Mouse (Mus musculus) frontal cortex, postnatal 14 days (tissue): ENCODE measurements around the gene Sema4g.
A peak's percentile ranks its signal among the peaks of the same experiment; 100 is the strongest.
"Not testable (repeated sequence)": the region's sequence is repeated elsewhere in the genome, so short reads cannot be mapped to it uniquely, and the experiment has no call there.

Source experiments
- DNase-seq, 2 experiments: peaks; one replicate each; pipeline ENCODE4 v3.0.0; 2022; ENCODE audit warnings: low spot score in 2 of 2

Gene Sema4g

GRCm38 (mm10) chr19:45024775-45025174 is 35.9 kb downstream of the Sema4g start:
- no peak for DNase-seq

DNA sequence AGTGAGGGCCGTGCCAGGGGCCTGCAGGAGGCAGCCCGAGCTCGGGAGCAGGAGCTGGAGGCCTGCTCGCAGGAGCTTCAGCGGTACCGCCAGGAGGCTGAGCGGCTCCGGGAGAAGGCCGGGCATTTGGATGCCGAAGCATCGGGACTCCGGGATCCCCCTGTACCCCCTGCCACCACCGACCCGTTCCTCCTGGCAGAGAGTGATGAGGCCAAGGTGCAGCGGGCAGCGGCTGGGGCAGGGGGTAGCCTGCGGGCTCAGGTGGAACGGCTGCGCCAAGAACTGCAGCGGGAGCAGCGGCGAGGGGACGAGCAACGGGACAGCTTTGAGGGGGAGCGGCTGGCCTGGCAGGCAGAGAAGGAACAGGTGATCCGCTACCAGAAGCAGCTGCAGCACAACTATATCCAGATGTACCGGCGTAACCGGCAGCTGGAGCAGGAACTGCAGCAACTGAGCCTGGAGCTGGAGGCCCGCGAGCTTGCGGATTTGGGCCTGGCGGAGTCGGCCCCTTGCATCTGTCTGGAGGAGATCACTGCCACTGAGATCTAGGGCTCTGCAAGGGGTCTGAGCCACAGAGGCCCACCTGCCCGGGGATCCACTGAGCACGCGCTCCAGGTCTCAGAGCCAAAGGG is 37.2 kb downstream of the Sema4g start:
- DNase-seq: no peak

GRCm38 (mm10) chr19:45026958-45027670 is 38.2 kb downstream of the Sema4g start:
- DNase-seq: no peak

DNA sequence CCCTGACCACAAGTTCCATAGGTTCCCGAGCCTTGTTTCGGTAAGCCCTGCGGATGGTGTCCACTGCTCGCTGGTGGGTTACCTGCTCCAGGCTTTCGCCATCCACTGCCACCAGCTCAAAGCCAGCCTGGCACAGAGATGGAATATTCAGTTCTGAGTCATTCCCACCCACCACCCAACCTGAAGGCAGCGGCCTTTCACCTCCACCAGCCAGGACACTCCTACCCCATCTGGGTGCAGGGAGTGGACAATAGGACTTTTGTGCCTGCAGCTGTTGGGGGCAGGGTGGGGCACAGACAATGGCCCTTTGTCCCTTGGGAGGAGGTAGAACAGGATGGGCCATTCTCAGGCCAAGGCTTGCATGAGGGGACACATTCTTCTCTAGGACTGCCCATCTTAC is 38.9 kb downstream of the Sema4g start:
- no peak for DNase-seq

DNA sequence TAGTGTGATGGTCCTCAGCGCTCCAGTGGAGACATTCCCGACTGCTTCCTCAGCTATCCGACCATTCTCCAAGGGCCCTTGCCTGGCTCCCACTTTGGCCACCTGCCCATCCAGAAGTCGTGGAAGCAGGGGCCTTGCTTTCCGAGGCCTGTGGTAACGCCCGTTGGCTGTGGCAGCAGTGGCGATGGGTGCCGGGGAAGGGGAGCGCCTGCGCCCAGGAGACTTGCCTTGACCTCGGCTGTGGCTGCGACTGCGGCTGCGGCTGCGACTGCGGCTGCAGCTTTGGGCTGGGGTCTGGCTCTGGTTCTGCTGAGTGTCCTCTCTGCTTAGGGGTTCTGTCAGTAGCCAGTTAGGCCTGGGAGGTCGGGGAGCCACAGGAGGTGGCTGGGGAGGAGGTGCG is 39.8 kb downstream of the Sema4g start:
- DNase-seq: no peak

DNA sequence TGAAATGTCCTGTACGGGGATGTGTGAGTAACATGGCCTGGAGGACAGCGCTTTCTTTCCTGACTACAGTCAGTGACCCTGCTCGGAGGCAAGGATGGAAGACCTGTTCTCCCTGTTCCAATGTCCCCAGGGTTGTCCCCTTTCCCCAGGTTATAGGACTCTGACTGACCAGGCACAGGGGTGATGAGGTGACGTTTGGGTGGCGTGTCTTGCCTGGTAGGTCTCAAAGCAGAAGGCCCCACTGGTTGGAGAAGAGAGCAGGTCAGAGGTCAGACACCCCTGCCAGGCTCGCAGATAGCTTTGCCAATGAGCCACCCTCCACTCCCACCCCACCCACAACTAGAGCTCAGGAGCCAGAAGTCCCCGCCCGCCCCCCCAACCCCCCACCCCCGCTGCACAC is 40.7 kb downstream of the Sema4g start:
- DNase-seq: no peak

DNA sequence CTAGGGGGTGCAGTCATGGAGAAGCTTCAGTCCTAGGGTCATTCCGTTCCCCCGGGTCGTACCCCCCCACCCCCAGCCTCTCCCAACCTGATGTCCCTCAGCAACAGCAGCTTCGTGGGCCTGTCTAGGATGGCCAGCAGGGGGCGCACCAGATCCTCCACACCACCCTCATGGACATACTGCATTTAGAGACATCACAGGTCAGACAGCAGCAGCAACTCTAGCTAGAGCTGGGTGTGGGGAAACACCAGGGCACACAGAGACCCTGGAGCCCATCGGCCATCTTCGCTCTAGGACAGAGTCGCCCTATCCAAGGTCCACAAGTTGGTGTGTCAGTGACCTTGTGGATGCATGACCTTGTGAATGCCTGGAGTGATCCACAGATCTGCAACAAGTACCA is 41.2 kb downstream of the Sema4g start:
- peak in 1 of 2 experiments; percentile 28 for DNase-seq

DNA sequence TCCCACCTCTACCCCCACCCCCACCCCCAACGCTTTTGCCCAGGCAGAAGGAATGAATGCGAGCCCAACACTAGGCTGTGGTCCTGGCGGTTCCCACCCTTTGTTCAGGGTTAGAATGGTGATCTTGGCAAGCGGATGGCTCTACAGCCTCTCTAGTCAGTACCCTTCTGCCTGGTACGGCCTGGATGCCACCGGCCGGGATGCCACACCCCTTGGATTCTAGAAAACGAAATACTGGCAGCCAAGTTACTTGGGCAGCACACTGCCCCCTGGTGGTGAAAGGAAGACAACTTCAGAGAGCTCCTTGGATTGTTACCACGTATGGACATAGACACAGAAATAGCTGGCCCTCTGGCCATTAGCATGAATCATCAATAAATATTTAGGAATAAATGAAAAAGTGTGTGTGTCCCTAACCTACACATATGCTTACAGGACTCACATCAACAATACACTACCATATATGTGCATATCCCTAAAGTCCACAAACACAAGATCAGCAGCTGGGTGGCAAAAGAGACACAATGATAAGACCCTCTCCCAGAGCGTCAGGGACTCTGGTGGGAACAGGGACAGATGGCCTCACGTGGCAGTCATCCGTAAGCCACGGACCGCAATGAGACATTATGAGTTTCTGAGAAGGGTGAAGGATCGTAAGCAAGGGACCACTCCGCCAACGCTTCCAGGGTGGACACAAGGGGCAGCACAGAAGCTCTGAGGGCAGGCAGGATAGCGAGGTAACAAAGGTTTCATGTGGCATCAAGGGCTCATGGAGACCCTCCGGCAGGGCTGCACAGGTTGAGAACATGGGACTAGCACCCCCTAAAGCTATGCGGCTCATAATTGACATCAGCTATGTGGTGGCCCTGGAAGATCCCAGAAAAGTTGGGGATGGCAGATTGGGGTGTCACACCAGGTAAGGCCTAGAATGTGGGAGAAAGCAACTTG is 42.1 kb downstream of the Sema4g start:
- peak; percentile 64 to 65 for DNase-seq

- DNase-seq: peak; percentile 53 to 74
Observed at GRCm38 (mm10) chr19:45031780-45032179, 42.9 kb downstream of the Sema4g start.

GRCm38 (mm10) chr19:45032570-45033332 is 43.9 kb downstream of the Sema4g start:
- DNase-seq: no peak

- no peak for DNase-seq
Observed at GRCm38 (mm10) chr19:45036867-45037266, 48.0 kb downstream of the Sema4g start.

GRCm38 (mm10) chr19:45038198-45038597 is 49.3 kb downstream of the Sema4g start:
- not testable (repeated sequence) for DNase-seq

GRCm38 (mm10) chr19:45040214-45040613 is 51.3 kb downstream of the Sema4g start:
- DNase-seq: no peak

DNA sequence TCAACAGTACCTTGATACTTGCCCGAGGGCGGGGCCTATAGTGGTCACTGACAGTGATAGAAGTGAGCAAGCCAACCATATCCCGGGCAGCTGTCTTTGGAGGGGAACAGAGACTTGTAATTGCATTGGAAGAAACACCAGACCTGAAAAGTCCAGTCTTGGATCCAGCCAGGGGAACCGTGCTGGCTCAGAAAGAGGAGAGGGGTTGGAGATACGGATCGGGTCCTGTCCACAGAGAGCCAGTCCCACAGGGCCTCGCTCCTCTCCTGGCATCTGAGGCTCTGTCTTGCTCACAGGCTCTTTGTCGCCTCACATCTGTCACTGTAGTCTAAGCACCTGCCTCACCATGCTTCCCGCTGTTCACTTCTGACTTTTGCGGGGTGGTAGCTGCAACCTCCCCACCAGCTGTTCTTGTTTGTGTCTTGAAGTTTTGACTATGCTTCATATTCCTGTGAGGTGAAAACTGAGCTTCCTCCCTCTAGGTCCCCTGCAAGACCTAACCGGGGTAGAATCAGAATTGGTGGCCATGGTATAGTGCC is 55.6 kb downstream of the Sema4g start:
- DNase-seq: no peak

DNA sequence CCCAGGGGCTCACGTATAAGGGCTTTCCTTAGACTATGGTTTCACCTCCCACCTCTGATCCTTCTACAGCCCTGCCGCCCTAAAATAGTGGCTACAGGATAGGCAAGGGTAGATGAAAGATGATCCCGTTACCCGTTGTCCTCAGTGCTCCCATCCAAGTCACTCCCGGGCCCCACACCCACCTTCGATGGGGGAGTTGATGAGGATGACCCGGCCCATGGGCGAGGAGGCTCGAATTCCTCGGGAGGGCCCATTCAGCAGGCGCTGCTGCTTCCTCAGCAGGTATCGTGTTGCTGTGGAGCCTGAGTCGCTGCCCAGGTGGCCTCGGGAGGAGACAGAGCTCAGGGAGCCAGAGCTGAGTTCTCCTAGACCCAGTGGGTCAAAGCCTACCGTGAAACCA is 56.3 kb downstream of the Sema4g start:
- DNase-seq: no peak

GRCm38 (mm10) chr19:45045651-45046050 is 56.8 kb downstream of the Sema4g start, which contains the start of gene Pdzd7:
Gene Pdzd7, minus strand, starts transcription at chr19:45045717.
- no peak for DNase-seq

GRCm38 (mm10) chr19:45046523-45047321 is 57.8 kb downstream of the Sema4g start:
- peak; percentile 69 to 80 for DNase-seq

DNA sequence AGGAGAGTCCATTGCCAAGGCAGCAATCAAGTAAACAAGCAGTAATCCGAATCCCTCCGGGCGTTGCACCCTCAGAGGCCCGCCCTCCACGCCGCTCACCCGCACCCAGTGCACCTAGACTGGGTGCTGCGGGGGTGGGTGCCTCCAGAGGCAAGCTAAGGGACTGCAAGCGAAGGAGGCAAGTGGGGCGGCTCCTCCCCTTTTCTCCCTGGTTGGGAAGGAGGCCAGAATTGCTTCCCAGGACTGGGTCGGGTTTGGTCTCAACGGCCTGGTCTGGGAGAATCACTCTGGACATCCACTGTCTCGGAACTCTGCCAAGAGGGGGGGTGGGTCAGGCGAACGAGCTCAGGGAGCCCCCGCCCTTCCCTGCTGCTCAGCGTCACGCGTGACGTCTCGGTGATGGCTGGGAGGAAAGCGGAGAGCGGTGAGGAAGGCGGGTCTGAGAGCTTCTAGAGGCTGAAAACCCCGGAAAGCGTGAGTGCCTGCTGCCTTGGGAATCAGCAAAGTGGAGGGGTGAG is 58.6 kb downstream of the Sema4g start, which contains the start of gene Sfxn3:
Gene Sfxn3, plus strand, starts transcription at position 87 of the 518 bp plus-strand sequence.
- DNase-seq: peak; percentile 90

- peak; percentile 60 to 83 for DNase-seq
Observed at GRCm38 (mm10) chr19:45047935-45048643, 59.2 kb downstream of the Sema4g start.
